Mouse (Mus musculus) R1 (cell line): ENCODE results near the gene Enpp6.
"Not testable (repeated sequence)": the region's sequence is repeated elsewhere in the genome, so short reads cannot be mapped to it uniquely, and the experiment has no call there.

Source experiments
- DNase-seq: peaks from one replicate; pipeline ENCODE4 v3.0.0-alpha.2; 2018; ENCODE audit warnings: low read depth, low spot score

Enpp6 gene

GRCm38 (mm10) chr8:46995931-46996664 lies 9.4 kb downstream of the Enpp6 start:
- peak; percentile 63 for DNase-seq

- no peak for DNase-seq
Observed at GRCm38 (mm10) chr8:47005676-47006075, 19.0 kb downstream of the Enpp6 start.

GRCm38 (mm10) chr8:47006785-47007184 lies 20.1 kb downstream of the Enpp6 start:
- DNase-seq: no peak

GRCm38 (mm10) chr8:47008220-47008773 lies 21.6 kb downstream of the Enpp6 start:
- no peak for DNase-seq

GRCm38 (mm10) chr8:47016268-47016946 lies 29.7 kb downstream of the Enpp6 start:
- peak; percentile 79 for DNase-seq

- no peak for DNase-seq
Observed at GRCm38 (mm10) chr8:47021135-47021555, 34.5 kb downstream of the Enpp6 start.

GRCm38 (mm10) chr8:47024612-47025011 lies 37.9 kb downstream of the Enpp6 start:
- no peak for DNase-seq

GRCm38 (mm10) chr8:47026841-47027490 lies 40.3 kb downstream of the Enpp6 start:
- no peak for DNase-seq

GRCm38 (mm10) chr8:47028474-47028873 lies 41.8 kb downstream of the Enpp6 start:
- DNase-seq: no peak

- DNase-seq: no peak
Observed at GRCm38 (mm10) chr8:47030321-47030720, 43.6 kb downstream of the Enpp6 start.

- no peak for DNase-seq
Observed at GRCm38 (mm10) chr8:47032081-47032480, 45.4 kb downstream of the Enpp6 start.

GRCm38 (mm10) chr8:47033976-47034375 lies 47.3 kb downstream of the Enpp6 start:
- DNase-seq: no peak

GRCm38 (mm10) chr8:47036501-47036900 lies 49.8 kb downstream of the Enpp6 start:
- no peak for DNase-seq

- no peak for DNase-seq
Observed at GRCm38 (mm10) chr8:47037405-47037804, 50.7 kb downstream of the Enpp6 start.

GRCm38 (mm10) chr8:47040215-47040614 lies 53.5 kb downstream of the Enpp6 start:
- DNase-seq: not testable (repeated sequence)

- DNase-seq: no peak
Observed at GRCm38 (mm10) chr8:47046340-47046739, 59.7 kb downstream of the Enpp6 start.

GRCm38 (mm10) chr8:47047146-47047545 lies 60.5 kb downstream of the Enpp6 start:
- no peak for DNase-seq

- no peak for DNase-seq
Observed at GRCm38 (mm10) chr8:47048584-47048983, 61.9 kb downstream of the Enpp6 start.

- no peak for DNase-seq
Observed at GRCm38 (mm10) chr8:47052643-47053042, 66.0 kb downstream of the Enpp6 start.

GRCm38 (mm10) chr8:47056086-47056485 lies 69.4 kb downstream of the Enpp6 start:
- DNase-seq: no peak

GRCm38 (mm10) chr8:47058526-47058925 lies 71.8 kb downstream of the Enpp6 start:
- peak; percentile 95 for DNase-seq

GRCm38 (mm10) chr8:47058971-47059370 lies 72.3 kb downstream of the Enpp6 start:
- peak; percentile 97 for DNase-seq
